Mouse (Mus musculus) liver, embryonic 13.5 days (tissue): ENCODE measurements around the gene Trip6. TPM values are rescaled to one million over a fixed set of nuclear protein-coding genes. Genes with fewer than 3 reads are reported as not detected.
"Not testable (repeated sequence)": the region's sequence is repeated elsewhere in the genome, so short reads cannot be mapped to it uniquely, and the experiment has no call there.

ENCODE experiments used
- ATAC-seq: fragments of 200-750 bp; cut with Nextera tagmentation; 2 replicates; pipeline ENCODE4 v1.8.0; 2017; ENCODE audit warnings: low read depth, mild to moderate bottlenecking, moderate number of reproducible peaks, moderate library complexity
- DNase-seq: peaks from one replicate; pipeline ENCODE4 v3.0.0; 2022
- H3K27ac ChIP-seq: fragments of 300-500 bp; sonication (generic); 2 replicates; pipeline ENCODE4 v1.5.1; 2015; ENCODE audit warnings: moderate library complexity, mild to moderate bottlenecking, inconsistent platforms
- H3K27me3 ChIP-seq: fragments of 300-500 bp; sonication (generic); 2 replicates; pipeline ENCODE4 v1.6.1; 2015; ENCODE audit warnings: mild to moderate bottlenecking, inconsistent platforms
- H3K36me3 ChIP-seq: fragments of 300-500 bp; sonication (generic); 2 replicates; pipeline ENCODE4 v1.6.1; 2015; ENCODE audit warnings: mild to moderate bottlenecking, inconsistent platforms
- H3K4me1 ChIP-seq: fragments of 300-500 bp; sonication (generic); replicated peaks from 2 replicates; pipeline ENCODE4 v1.6.1; 2015; ENCODE audit warnings: inconsistent platforms
- H3K4me2 ChIP-seq: fragments of 300-500 bp; sonication (generic); 2 replicates; pipeline ENCODE4 v1.6.1; 2015; ENCODE audit warnings: inconsistent platforms, mild to moderate bottlenecking, moderate library complexity
- H3K4me3 ChIP-seq: fragments of 300-500 bp; sonication (generic); replicated peaks from 2 replicates; pipeline ENCODE4 v1.5.1; 2015; ENCODE audit warnings: mild to moderate bottlenecking, inconsistent platforms
- H3K9ac ChIP-seq: fragments of 300-500 bp; sonication (generic); 2 replicates; pipeline ENCODE4 v1.6.1; 2015; ENCODE audit warnings: mild to moderate bottlenecking, inconsistent platforms
- H3K9me3 ChIP-seq: fragments of 300-500 bp; sonication (generic); replicated peaks from 2 replicates; pipeline ENCODE4 v1.6.1; 2016; ENCODE audit warnings: inconsistent platforms
- WGBS: fragments of 180-500 bp; shearing (Covaris S2); methylation state at CpG from one replicate; pipeline ENCODE4 v1.1.7; 2015; ENCODE audit not compliant: insufficient replicate concordance; 5-methylcytosine and 5-hydroxymethylcytosine counted together
- polyA plus RNA-seq: library from polyadenylated mRNA; unstranded; fragments of >200 nt; fragmentation: Nextera tagmentation; extraction: Ambion mirVana; gene quantifications from 2 replicates; pipeline ENCODE4 v1.2.1, GENCODE M21; 2015

Trip6 gene
- polyA plus RNA-seq, 1 experiment from 2014 or later: 10.6 TPM

DNA sequence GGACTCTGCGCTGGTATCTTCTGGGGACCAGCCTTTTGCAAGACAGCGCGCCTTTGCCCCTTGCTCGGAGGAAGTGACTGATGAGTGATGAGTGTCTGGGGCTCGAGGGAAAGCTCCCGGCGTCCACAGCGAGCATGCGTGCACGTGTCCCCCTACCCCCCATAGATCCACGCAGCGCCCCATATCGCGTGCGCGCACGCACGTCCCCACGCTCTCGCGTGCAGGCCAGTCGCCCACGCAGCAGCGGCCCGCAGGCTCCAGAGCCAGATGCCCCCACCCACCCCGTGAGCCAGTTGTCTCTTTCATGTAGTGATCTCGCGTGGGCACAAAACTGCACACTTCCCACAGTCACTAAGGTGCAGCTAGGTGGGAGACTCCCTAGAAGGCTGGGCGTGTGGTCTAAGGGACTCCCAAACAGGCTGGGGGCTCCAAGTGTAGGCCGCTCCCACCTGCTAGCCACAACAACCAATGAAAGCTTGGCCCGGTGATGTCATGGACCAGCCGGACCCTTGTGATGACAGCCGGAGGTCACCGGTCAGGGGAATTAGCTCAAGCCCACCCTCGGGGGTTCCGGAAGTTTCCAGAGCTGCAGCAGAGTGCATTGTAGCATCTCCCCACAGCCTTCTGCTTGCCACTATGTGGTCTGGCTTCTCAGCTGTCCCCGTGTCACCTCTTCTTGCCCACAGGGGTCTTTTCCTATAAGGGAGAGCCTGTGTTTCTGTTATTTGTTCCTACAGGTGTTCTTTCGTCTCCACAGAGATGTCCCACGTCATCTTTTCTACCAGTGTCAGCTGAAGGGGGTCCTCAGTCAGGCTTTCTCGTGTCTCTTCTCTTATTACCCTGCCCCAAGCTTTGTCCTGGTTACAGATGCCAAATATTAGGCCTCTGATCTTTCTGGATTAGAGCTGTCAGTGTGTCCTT is 26.9 kb downstream of the Trip6 start, which contains the start of gene Ache:
Gene Ache (plus strand): TSS at position 488 of the 921 bp plus-strand sequence.
- Histone ChIP-seq H3K36me3 (peaks cover 7% of the 10 kb centered on the region), H3K27me3 (peaks cover 20% of the 10 kb centered on the region), H3K9me3 (no peaks in the 10 kb centered on the region), H3K4me3 (peak within 1 kb of the TSS; percentile 83), H3K27ac (peak within 1 kb of the TSS; percentile 100), H3K9ac (peak within 1 kb of the TSS; percentile 94), H3K4me1 (peaks cover 56% of the 10 kb centered on the region), H3K4me2 (peak within 1 kb of the TSS; percentile 100)
- DNase-seq (peak; percentile 32), ATAC-seq (no peak)
- 2% methylated on average over 40 of the region's 40 CpGs for WGBS

GRCm38 (mm10) chr5:137286655-137287031 is 27.6 kb downstream of the Trip6 start:
- Histone ChIP-seq H3K36me3 (peaks cover 3% of the 10 kb centered on the region), H3K27ac (no peak overlapping the region), H3K9ac (peak overlapping the region; percentile 94; the same call in 1 of the 2 replicates), H3K9me3 (no peaks in the 10 kb centered on the region), H3K4me3 (peak overlapping the region; percentile 83), H3K27me3 (peaks cover 20% of the 10 kb centered on the region), H3K4me2 (peak overlapping the region; percentile 100), H3K4me1 (peaks cover 50% of the 10 kb centered on the region)
- peak; percentile 78 for DNase-seq
- under 1% methylated on average over 16 of the region's 16 CpGs for WGBS
- no peak for ATAC-seq

DNA sequence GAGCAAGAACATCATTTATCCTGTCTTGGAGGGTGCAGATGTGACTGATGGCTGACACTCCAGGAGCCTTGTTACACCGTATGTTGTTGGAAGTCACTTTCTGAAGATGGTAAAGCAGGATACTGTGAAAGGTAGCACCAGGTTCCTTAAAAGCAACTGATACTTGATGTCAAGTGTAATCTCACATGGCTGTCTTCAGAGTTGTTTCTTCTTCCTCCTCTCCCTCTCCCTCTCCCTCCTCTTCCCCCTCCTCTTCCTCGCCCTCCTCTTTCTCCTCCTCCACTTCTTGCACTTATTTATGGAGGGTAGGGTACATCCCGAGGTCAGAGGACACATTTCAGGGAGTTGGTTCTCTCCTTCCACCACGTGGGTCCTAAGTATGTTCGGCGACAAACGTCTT is 28.2 kb downstream of the Trip6 start:
- Histone ChIP-seq H3K27me3 (peaks cover 20% of the 10 kb centered on the region), H3K36me3 (no peaks in the 10 kb centered on the region), H3K4me2 (no peak overlapping the region), H3K4me3 (no peak overlapping the region), H3K4me1 (peaks cover 43% of the 10 kb centered on the region), H3K27ac (no peak overlapping the region), H3K9ac (no peak overlapping the region), H3K9me3 (no peaks in the 10 kb centered on the region)
- DNase-seq (no peak), ATAC-seq (no peak)
- WGBS: 37% methylated on average over 7 of the region's 7 CpGs

DNA sequence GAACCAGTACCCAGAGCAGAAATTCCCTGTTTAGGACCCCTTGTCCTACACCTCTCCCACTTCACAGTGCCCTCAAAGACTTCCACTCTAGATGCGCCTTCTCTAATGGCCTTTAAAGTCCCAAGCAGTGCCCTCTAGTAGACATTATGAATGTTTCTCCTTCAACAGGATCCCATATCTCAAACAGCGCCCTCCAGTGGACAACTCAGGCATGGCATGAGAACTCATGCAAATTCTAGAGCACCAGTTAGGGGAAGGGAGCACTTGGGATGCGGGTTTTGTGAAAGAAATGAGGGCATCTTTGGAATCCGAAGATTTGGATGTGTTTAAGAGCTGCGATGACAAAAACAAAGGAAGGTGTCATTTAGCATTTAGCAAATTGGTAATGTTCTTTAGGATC is 29.2 kb downstream of the Trip6 start:
- Histone ChIP-seq H3K4me3 (no peak overlapping the region), H3K4me2 (no peak overlapping the region), H3K9me3 (no peaks in the 10 kb centered on the region), H3K27me3 (peaks cover 20% of the 10 kb centered on the region), H3K4me1 (peaks cover 34% of the 10 kb centered on the region), H3K27ac (no peak overlapping the region), H3K36me3 (no peaks in the 10 kb centered on the region), H3K9ac (no peak overlapping the region)
- WGBS: 53% methylated on average over 5 of the region's 5 CpGs
- DNase-seq (peak; percentile 53), ATAC-seq (no peak)

DNA sequence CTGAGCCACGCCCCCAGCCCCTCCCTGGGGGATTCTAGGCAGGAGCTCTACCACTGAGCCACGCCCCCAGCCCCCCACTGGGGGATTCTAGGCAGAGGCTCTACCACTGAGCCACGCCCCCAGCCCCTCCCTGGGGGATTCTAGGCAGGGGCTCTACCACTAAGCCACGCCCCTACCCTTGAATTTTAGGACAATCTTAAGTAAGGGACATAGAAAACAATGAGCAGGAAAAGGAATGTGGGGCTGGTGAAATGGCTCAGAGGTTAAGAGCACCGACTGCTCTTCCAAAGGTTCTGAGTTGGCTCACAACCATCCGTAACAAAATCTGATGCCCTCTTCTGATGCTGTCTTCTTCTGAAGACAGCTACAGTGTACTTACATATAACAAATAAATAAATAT is 29.8 kb downstream of the Trip6 start:
- Histone ChIP-seq H3K27me3 (peaks cover 17% of the 10 kb centered on the region), H3K4me1 (peaks cover 30% of the 10 kb centered on the region)
- H3K27ac ChIP-seq, H3K4me3 ChIP-seq, H3K9me3 ChIP-seq, H3K4me2 ChIP-seq, ATAC-seq, DNase-seq, H3K36me3 ChIP-seq, H3K9ac ChIP-seq: not testable (repeated sequence)
- 67% methylated on average over 5 of the region's 6 CpGs for WGBS

GRCm38 (mm10) chr5:137277360-137278342 is 36.6 kb downstream of the Trip6 start:
- no peaks in the 10 kb centered on the region for H3K36me3 ChIP-seq
- H3K4me1 ChIP-seq: no peaks in the 10 kb centered on the region
- 52% methylated on average over 18 of the region's 18 CpGs for WGBS
- H3K27ac ChIP-seq: no peak overlapping the region
- no peak overlapping the region for H3K9ac ChIP-seq
- no peak overlapping the region for H3K4me2 ChIP-seq
- H3K4me3 ChIP-seq: no peak overlapping the region
- no peaks in the 10 kb centered on the region for H3K27me3 ChIP-seq
- DNase-seq: no peak
- 0 out of 2 replicates have a peak, but pooled peaks cover 2% of the 10 kb centered on the region for H3K9me3 ChIP-seq
- no peak for ATAC-seq

DNA sequence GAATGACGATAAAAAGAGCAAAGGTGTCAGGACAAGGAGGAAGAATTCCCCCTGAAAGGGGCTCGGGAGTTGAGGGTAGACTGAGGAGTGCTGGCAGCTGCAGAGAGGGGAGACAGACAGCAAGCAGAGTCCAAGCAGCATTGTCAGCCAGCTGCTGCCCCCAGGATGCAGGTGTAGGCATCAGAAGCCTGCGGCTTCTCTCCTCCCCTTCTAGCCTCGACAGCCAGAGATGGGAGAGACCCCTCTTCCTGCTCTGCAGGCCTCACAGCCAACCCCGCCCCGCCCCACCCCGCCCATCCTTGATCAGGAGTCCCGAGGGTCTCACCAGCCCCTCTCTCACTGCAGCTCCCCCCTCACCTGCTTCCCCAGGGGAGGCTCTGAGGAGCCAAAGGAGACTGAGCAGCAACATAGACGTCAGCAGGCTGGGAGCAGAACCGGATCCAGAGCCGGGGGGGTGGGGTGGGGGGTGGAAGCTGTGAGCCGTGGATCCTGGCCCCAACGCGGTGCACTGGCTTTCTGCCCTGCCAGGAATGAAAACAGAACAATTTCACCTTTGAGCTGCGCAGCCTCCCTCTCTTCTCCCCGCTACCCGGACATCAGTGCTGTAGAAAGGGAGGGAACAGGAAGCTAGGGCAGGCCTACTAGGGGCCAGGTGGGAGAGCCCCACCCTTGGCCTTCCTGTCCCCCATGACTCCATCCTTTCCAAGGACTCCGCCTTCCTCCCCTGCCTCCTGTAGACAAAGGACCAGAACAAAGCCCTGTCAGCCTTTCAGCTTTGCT is 45.9 kb downstream of the Trip6 start:
- 22% methylated on average over 18 of the region's 18 CpGs for WGBS
- Histone ChIP-seq H3K4me1 (peaks cover 16% of the 10 kb centered on the region), H3K4me2 (no peak overlapping the region), H3K4me3 (no peak overlapping the region), H3K27ac (no peak overlapping the region), H3K9ac (no peak overlapping the region), H3K36me3 (no peaks in the 10 kb centered on the region), H3K9me3 (0 out of 2 replicates have a peak, but pooled peaks cover 2% of the 10 kb centered on the region), H3K27me3 (no peaks in the 10 kb centered on the region; the same call in 1 of the 2 replicates)
- ATAC-seq (no peak), DNase-seq (no peak)

GRCm38 (mm10) chr5:137264787-137265186 is 49.4 kb downstream of the Trip6 start:
- Histone ChIP-seq H3K4me2 (no peak overlapping the region), H3K4me1 (peaks cover 16% of the 10 kb centered on the region), H3K27ac (no peak overlapping the region), H3K9ac (no peak overlapping the region), H3K9me3 (no peaks in the 10 kb centered on the region), H3K27me3 (no peaks in the 10 kb centered on the region; the same call in 1 of the 2 replicates), H3K36me3 (no peaks in the 10 kb centered on the region), H3K4me3 (no peak overlapping the region)
- no peak for DNase-seq
- ATAC-seq: peak; percentile 41; the same call in 1 of the 2 replicates
- 64% methylated on average over 11 of the region's 11 CpGs for WGBS

- ATAC-seq: no peak
- no peak overlapping the region for H3K27ac ChIP-seq
These were observed 50.1 kb downstream of the Trip6 start for GRCm38 (mm10) chr5:137263897-137264720.

More at GRCm38 (mm10) chr5:137263897-137264720, 50.1 kb downstream of the Trip6 start:
- Histone ChIP-seq H3K36me3 (no peaks in the 10 kb centered on the region), H3K27me3 (no peaks in the 10 kb centered on the region; the same call in 1 of the 2 replicates), H3K4me3 (no peak overlapping the region), H3K9me3 (no peaks in the 10 kb centered on the region), H3K4me2 (no peak overlapping the region), H3K9ac (no peak overlapping the region), H3K4me1 (peaks cover 16% of the 10 kb centered on the region)
- DNase-seq: no peak
- WGBS: 33% methylated on average over 14 of the region's 14 CpGs
